Mouse (Mus musculus) hindbrain, embryonic 15.5 days (tissue): ENCODE measurements at regions not wholly inside any gene's neighbourhood (a gene's known extent, or its start where the extent isn't known, plus 50 kb on each side); places are given as distances from the start of the nearest gene placed in this dataset.
A peak's percentile ranks its signal among the peaks of the same experiment; 100 is the strongest.

Experiments used
- ATAC-seq: fragments of 200-750 bp; cut with Nextera tagmentation; 2 replicates; pipeline ENCODE4 v1.8.0; 2017; ENCODE audit warnings: low read depth, moderate number of reproducible peaks, moderate TSS enrichment; ENCODE audit not compliant: low FRiP score
- H3K27ac ChIP-seq: fragments of 300-500 bp; sonication (generic); replicated peaks from 2 replicates; pipeline ENCODE4 v1.5.1; 2015; ENCODE audit warnings: mild to moderate bottlenecking, inconsistent platforms
- H3K27me3 ChIP-seq: fragments of 300-500 bp; sonication (generic); 2 replicates; pipeline ENCODE4 v1.6.1; 2015; ENCODE audit warnings: control low read depth, inconsistent platforms
- H3K36me3 ChIP-seq: fragments of 300-500 bp; sonication (generic); 2 replicates; pipeline ENCODE4 v1.6.1; 2015; ENCODE audit warnings: control low read depth, inconsistent platforms
- H3K4me1 ChIP-seq: fragments of 300-500 bp; sonication (generic); replicated peaks from 2 replicates; pipeline ENCODE4 v1.6.1; 2015; ENCODE audit warnings: control low read depth, inconsistent platforms
- H3K4me2 ChIP-seq: fragments of 300-500 bp; sonication (generic); 2 replicates; pipeline ENCODE4 v1.6.1; 2015; ENCODE audit warnings: moderate library complexity, mild to moderate bottlenecking, inconsistent platforms
- H3K4me3 ChIP-seq: fragments of 300-500 bp; sonication (generic); 2 replicates; pipeline ENCODE4 v1.5.1; 2015; ENCODE audit warnings: mild to moderate bottlenecking, inconsistent platforms
- H3K9ac ChIP-seq: fragments of 300-500 bp; sonication (generic); 2 replicates; pipeline ENCODE4 v1.6.1; 2015; ENCODE audit warnings: inconsistent platforms
- H3K9me3 ChIP-seq: fragments of 300-500 bp; sonication (generic); 2 replicates; pipeline ENCODE4 v1.6.1; 2016; ENCODE audit warnings: control low read depth, inconsistent platforms
- WGBS: fragments of 180-500 bp; shearing (Covaris S2); methylation state at CpG from one replicate; pipeline ENCODE4 v1.1.7; 2015; 5-methylcytosine and 5-hydroxymethylcytosine counted together

- H3K4me2 ChIP-seq = peak overlapping the region; percentile 7; the same call in 1 of the 2 replicates
- no peak overlapping the region for H3K27ac ChIP-seq
- no peaks in the 10 kb centered on the region for H3K27me3 ChIP-seq
- ATAC-seq = no peak
- H3K36me3 ChIP-seq = no peaks in the 10 kb centered on the region
- no peak overlapping the region for H3K4me3 ChIP-seq
- no peak overlapping the region for H3K9ac ChIP-seq
- 78% methylated on average over 19 of the region's 19 CpGs for WGBS
- H3K9me3 ChIP-seq = no peaks in the 10 kb centered on the region
- H3K4me1 ChIP-seq = no peaks in the 10 kb centered on the region; the same call in 1 of the 2 replicates
These were observed 332.4 kb downstream of the Etnk1 start for GRCm38 (mm10) chr6:143499259-143500043.

GRCm38 (mm10) chr6:143502803-143503202 lies 335.8 kb downstream of the Etnk1 start:
- H3K9ac ChIP-seq = no peak overlapping the region
- no peak overlapping the region for H3K27ac ChIP-seq
- H3K4me1 ChIP-seq = no peaks in the 10 kb centered on the region; the same call in 1 of the 2 replicates
- H3K9me3 ChIP-seq = no peaks in the 10 kb centered on the region
- no peaks in the 10 kb centered on the region for H3K27me3 ChIP-seq
- no peak for ATAC-seq
- 63% methylated on average over 8 of the region's 8 CpGs for WGBS
- H3K4me3 ChIP-seq = no peak overlapping the region
- H3K4me2 ChIP-seq = no peak overlapping the region
- H3K36me3 ChIP-seq = no peaks in the 10 kb centered on the region

GRCm38 (mm10) chr6:143503953-143504352 lies 336.9 kb downstream of the Etnk1 start:
- H3K4me1 ChIP-seq = no peaks in the 10 kb centered on the region; the same call in 1 of the 2 replicates
- 90% methylated on average over 4 of the region's 4 CpGs for WGBS
- no peak overlapping the region for H3K4me3 ChIP-seq
- H3K27me3 ChIP-seq = no peaks in the 10 kb centered on the region
- H3K27ac ChIP-seq = no peak overlapping the region
- no peaks in the 10 kb centered on the region for H3K36me3 ChIP-seq
- H3K4me2 ChIP-seq = no peak overlapping the region
- no peak overlapping the region for H3K9ac ChIP-seq
- no peak for ATAC-seq
- no peaks in the 10 kb centered on the region for H3K9me3 ChIP-seq

- WGBS = 89% methylated on average over 5 of the region's 5 CpGs
These were observed 346.4 kb downstream of the Etnk1 start for GRCm38 (mm10) chr6:143513459-143513858.

GRCm38 (mm10) chr6:143515137-143515536 lies 348.1 kb downstream of the Etnk1 start:
- Histone ChIP-seq H3K4me1 (no peaks in the 10 kb centered on the region), H3K4me3 (no peak overlapping the region), H3K9ac (no peak overlapping the region), H3K27me3 (no peaks in the 10 kb centered on the region), H3K36me3 (no peaks in the 10 kb centered on the region), H3K9me3 (0 out of 2 replicates have a peak, but pooled peaks cover 3% of the 10 kb centered on the region), H3K27ac (no peak overlapping the region), H3K4me2 (no peak overlapping the region)
- 91% methylated on average over 12 of the region's 12 CpGs for WGBS
- ATAC-seq = no peak

More at GRCm38 (mm10) chr6:143513459-143513858, 346.4 kb downstream of the Etnk1 start:
- Histone ChIP-seq H3K27ac (no peak overlapping the region), H3K4me3 (no peak overlapping the region), H3K4me2 (no peak overlapping the region), H3K9ac (no peak overlapping the region), H3K4me1 (no peaks in the 10 kb centered on the region), H3K36me3 (no peaks in the 10 kb centered on the region), H3K9me3 (0 out of 2 replicates have a peak, but pooled peaks cover 3% of the 10 kb centered on the region), H3K27me3 (no peaks in the 10 kb centered on the region)
- ATAC-seq = no peak

GRCm38 (mm10) chr6:143516746-143517145 lies 349.7 kb downstream of the Etnk1 start:
- Histone ChIP-seq H3K4me3 (no peak overlapping the region), H3K4me1 (no peaks in the 10 kb centered on the region), H3K27ac (no peak overlapping the region), H3K9ac (no peak overlapping the region), H3K4me2 (no peak overlapping the region), H3K27me3 (no peaks in the 10 kb centered on the region), H3K9me3 (no peaks in the 10 kb centered on the region), H3K36me3 (no peaks in the 10 kb centered on the region)
- WGBS = 89% methylated on average over 1 of the region's 1 CpGs
- ATAC-seq = no peak

- ATAC-seq = no peak
- Histone ChIP-seq H3K4me1 (no peaks in the 10 kb centered on the region), H3K27ac (no peak overlapping the region), H3K36me3 (no peaks in the 10 kb centered on the region), H3K27me3 (no peaks in the 10 kb centered on the region), H3K4me3 (no peak overlapping the region), H3K9me3 (no peaks in the 10 kb centered on the region), H3K4me2 (no peak overlapping the region), H3K9ac (no peak overlapping the region)
- 85% methylated on average over 8 of the region's 8 CpGs for WGBS
These were observed 351.5 kb downstream of the Etnk1 start for GRCm38 (mm10) chr6:143518476-143518875.

- WGBS = 64% methylated on average over 5 of the region's 5 CpGs
- Histone ChIP-seq H3K27me3 (no peaks in the 10 kb centered on the region), H3K4me3 (no peak overlapping the region), H3K9ac (no peak overlapping the region), H3K4me2 (no peak overlapping the region), H3K27ac (no peak overlapping the region), H3K9me3 (no peaks in the 10 kb centered on the region), H3K36me3 (no peaks in the 10 kb centered on the region), H3K4me1 (no peaks in the 10 kb centered on the region)
- ATAC-seq = 0 out of 2 replicates have a peak, but pooled peaks have one; percentile 15
These were observed 352.6 kb downstream of the Etnk1 start for GRCm38 (mm10) chr6:143519668-143520067.

GRCm38 (mm10) chr6:143525092-143525491 lies 358.1 kb downstream of the Etnk1 start:
- H3K36me3 ChIP-seq = no peaks in the 10 kb centered on the region
- no peaks in the 10 kb centered on the region for H3K4me1 ChIP-seq
- no peak overlapping the region for H3K4me3 ChIP-seq
- ATAC-seq = no peak
- H3K9me3 ChIP-seq = no peaks in the 10 kb centered on the region
- WGBS = 90% methylated on average over 4 of the region's 4 CpGs
- no peak overlapping the region for H3K27ac ChIP-seq
- no peak overlapping the region for H3K9ac ChIP-seq
- no peak overlapping the region for H3K4me2 ChIP-seq
- no peaks in the 10 kb centered on the region for H3K27me3 ChIP-seq

GRCm38 (mm10) chr6:143528898-143529297 lies 361.9 kb downstream of the Etnk1 start:
- H3K27ac ChIP-seq = no peak overlapping the region
- H3K27me3 ChIP-seq = no peaks in the 10 kb centered on the region
- WGBS = 93% methylated on average over 7 of the region's 7 CpGs
- no peak overlapping the region for H3K4me2 ChIP-seq
- H3K4me3 ChIP-seq = no peak overlapping the region
- no peak for ATAC-seq
- no peaks in the 10 kb centered on the region for H3K36me3 ChIP-seq
- no peaks in the 10 kb centered on the region for H3K4me1 ChIP-seq
- H3K9ac ChIP-seq = no peak overlapping the region
- no peaks in the 10 kb centered on the region for H3K9me3 ChIP-seq

- Histone ChIP-seq H3K9ac (no peak overlapping the region), H3K4me1 (no peaks in the 10 kb centered on the region), H3K27ac (no peak overlapping the region), H3K9me3 (no peaks in the 10 kb centered on the region), H3K27me3 (no peaks in the 10 kb centered on the region), H3K4me3 (no peak overlapping the region), H3K4me2 (no peak overlapping the region), H3K36me3 (no peaks in the 10 kb centered on the region)
- ATAC-seq = no peak
- 55% methylated on average over 13 of the region's 13 CpGs for WGBS
These were observed 363.6 kb downstream of the Etnk1 start for GRCm38 (mm10) chr6:143530372-143531224.

GRCm38 (mm10) chr6:143531477-143531876 lies 364.5 kb downstream of the Etnk1 start:
- Histone ChIP-seq H3K36me3 (no peaks in the 10 kb centered on the region), H3K4me3 (no peak overlapping the region), H3K9me3 (no peaks in the 10 kb centered on the region), H3K27ac (no peak overlapping the region), H3K9ac (no peak overlapping the region), H3K4me2 (no peak overlapping the region), H3K4me1 (no peaks in the 10 kb centered on the region), H3K27me3 (no peaks in the 10 kb centered on the region)
- 42% methylated on average over 6 of the region's 6 CpGs for WGBS
- ATAC-seq = no peak
